9 mouse cellular contexts compared by ENCODE assay signal in the genomic region with DNA sequence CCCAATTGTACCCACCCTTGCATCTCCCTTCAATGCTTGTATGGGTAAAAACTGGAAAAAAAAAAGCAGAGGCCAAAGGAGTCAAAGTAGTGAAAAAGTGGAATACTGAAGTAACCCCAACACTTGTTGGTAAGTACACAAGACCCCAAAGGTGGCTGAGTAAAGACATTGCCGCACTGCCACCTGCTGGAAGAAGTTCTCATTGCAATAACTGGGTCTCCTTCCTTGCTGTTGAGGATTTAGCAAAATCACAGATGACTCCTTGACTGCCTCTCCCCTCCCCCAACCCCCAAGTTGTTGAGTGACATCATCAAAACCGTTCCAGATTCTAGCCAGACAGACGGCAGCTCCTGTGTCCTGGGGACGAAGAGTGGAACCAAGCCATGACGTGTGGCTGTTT.
DNase-seq lines count a peak whose midpoint lies in the region; ATAC-seq lines count a peak whose summit lies in the region.
"Had no signal": no experiment of that assay in that cellular context is flagged by ENCODE, and none has a peak within 500 bp of the region (broad histone marks: within the 10 kb centered on the region; RNA-seq: fewer than 3 reads in every experiment).

No protein-coding gene starts in this region.

- no peaks in the 10 kb centered on the region for H3K9me3 ChIP-seq in hindbrain, embryonic 10.5 days
- H3K9me3 ChIP-seq in hindbrain, embryonic 16.5 days (ENCODE audit: control insufficient read depth, low read length) = no peaks in the 10 kb centered on the region

- H3K9ac ChIP-seq in hindbrain, embryonic 16.5 days (ENCODE audit: low read depth, low read length) = no peak overlapping the region

- no peaks in the 10 kb centered on the region; the same call in 1 of the 2 replicates for H3K4me1 ChIP-seq in hindbrain, embryonic 10.5 days (replicated peaks)
- no peaks in the 10 kb centered on the region for H3K4me1 ChIP-seq in hindbrain, embryonic 16.5 days (ENCODE audit: control insufficient read depth, insufficient read depth, low read depth, low read length)

- no peak overlapping the region for H3K4me3 ChIP-seq in hindbrain, embryonic 10.5 days
- H3K4me3 ChIP-seq in hindbrain, embryonic 16.5 days (ENCODE audit: low read length) = no peak overlapping the region
- H3K4me3 ChIP-seq: erythroblast, embryonic 14.5 days had no signal

- DNase-seq in hindbrain, embryonic 10.5 days (ENCODE audit: low spot score) = peak; percentile 65
- DNase-seq in CD8-positive naive resting alpha-beta T cell, adult 2 months (ENCODE audit: low read depth in 2 of 2, low spot score in 2 of 2) = peak; percentile 25 to 48
- DNase-seq in adrenal gland, adult 18-20 months (ENCODE audit: low spot score in 2 of 2) = peak; percentile 47 to 58
- DNase-seq in embryo, embryonic 11 days = peak; percentile 76
- peak; percentile 86 for DNase-seq in layer of hippocampus, postnatal 10 days (ENCODE audit: low spot score in 2 of 2)
- DNase-seq in thymus, postnatal 14 days = peak; percentile 76

- WGBS in hindbrain, embryonic 10.5 days = 45% methylated on average over 5 of the region's 5 CpGs
- 40% methylated on average over 5 of the region's 5 CpGs for WGBS in hindbrain, embryonic 16.5 days

- no peak overlapping the region for H3K27ac ChIP-seq in hindbrain, embryonic 10.5 days
- no peak overlapping the region for H3K27ac ChIP-seq in hindbrain, embryonic 16.5 days (ENCODE audit: low read depth, low read length)

- no peaks in the 10 kb centered on the region for H3K27me3 ChIP-seq in hindbrain, embryonic 10.5 days (ENCODE audit: insufficient read depth, poor library complexity, severe bottlenecking)
- H3K27me3 ChIP-seq in hindbrain, embryonic 16.5 days (replicated peaks; ENCODE audit: control insufficient read depth, insufficient read depth, low read length) = no peaks in the 10 kb centered on the region

- ATAC-seq in hindbrain, embryonic 16.5 days = no peak
- ATAC-seq in megakaryocyte progenitor cell, adult 5-6 weeks (replicated peaks; ENCODE audit: poor library complexity) = peak; percentile 63

- no peak overlapping the region for H3K4me2 ChIP-seq in hindbrain, embryonic 16.5 days (ENCODE audit: low read length)

- no peaks in the 10 kb centered on the region for H3K36me3 ChIP-seq in hindbrain, embryonic 10.5 days
- no peaks in the 10 kb centered on the region for H3K36me3 ChIP-seq in hindbrain, embryonic 16.5 days (ENCODE audit: control insufficient read depth, insufficient read depth, low read length)
